Mouse (Mus musculus) heart, embryonic 11.5 days (tissue): Measurements from ENCODE around the gene Bmpr1b. TPM values are rescaled to one million over a fixed set of nuclear protein-coding genes. Genes with fewer than 3 reads are reported as not detected.
A peak's percentile ranks its signal among the peaks of the same experiment; 100 is the strongest.

Experiments
- ATAC-seq: fragments of 200-750 bp; cut with Nextera tagmentation; replicated peaks from 2 replicates; pipeline ENCODE4 v1.8.0; 2017; ENCODE audit warnings: moderate library complexity; ENCODE audit not compliant: insufficient number of reproducible peaks, low FRiP score, low TSS enrichment
- H3K27ac ChIP-seq: fragments of 300-500 bp; sonication (generic); 2 replicates; pipeline ENCODE4 v1.5.1; 2014; ENCODE audit warnings: mild to moderate bottlenecking, low read depth, low read length
- H3K27me3 ChIP-seq: fragments of 300-500 bp; sonication (generic); 2 replicates; pipeline ENCODE4 v1.6.1; 2014; ENCODE audit warnings: mild to moderate bottlenecking, low read length, mixed read lengths; ENCODE audit not compliant: control insufficient read depth, insufficient read depth
- H3K36me3 ChIP-seq: fragments of 300-500 bp; sonication (generic); 2 replicates; pipeline ENCODE4 v1.6.1; 2014; ENCODE audit warnings: mild to moderate bottlenecking, low read length, moderate library complexity, mixed read lengths; ENCODE audit not compliant: control insufficient read depth, insufficient read depth
- H3K4me1 ChIP-seq: fragments of 300-500 bp; sonication (generic); 2 replicates; pipeline ENCODE4 v1.6.1; 2014; ENCODE audit warnings: low read length; ENCODE audit not compliant: control insufficient read depth, insufficient read depth
- H3K4me2 ChIP-seq: fragments of 300-500 bp; sonication (generic); 2 replicates; pipeline ENCODE4 v1.6.1; 2014; ENCODE audit warnings: mild to moderate bottlenecking, moderate library complexity
- H3K4me3 ChIP-seq: fragments of 300-500 bp; sonication (generic); 2 replicates; pipeline ENCODE4 v1.5.1; 2014; ENCODE audit warnings: low read depth, low read length
- H3K9ac ChIP-seq: fragments of 300-500 bp; sonication (generic); 2 replicates; pipeline ENCODE4 v1.6.1; 2014; ENCODE audit warnings: mild to moderate bottlenecking, low read depth, low read length, moderate library complexity
- H3K9me3 ChIP-seq: fragments of 300-500 bp; sonication (generic); replicated peaks from 2 replicates; pipeline ENCODE4 v1.6.1; 2016; ENCODE audit warnings: low read length; ENCODE audit not compliant: control insufficient read depth
- WGBS: fragments of 180-500 bp; shearing (Covaris S2); extraction: QIAGEN DNeasy Blood & Tissue Kit; methylation state at CpG from one replicate; pipeline ENCODE4 v1.1.7; 2014; ENCODE audit not compliant: insufficient replicate concordance; 5-methylcytosine and 5-hydroxymethylcytosine counted together
- polyA plus RNA-seq: library from polyadenylated mRNA; unstranded; fragments of >200 nt; fragmentation: Nextera tagmentation; extraction: Ambion mirVana; gene quantifications from 2 replicates; pipeline ENCODE4 v1.2.1, GENCODE M21; 2014

The Bmpr1b gene
- polyA plus RNA-seq, 1 experiment from 2014 or later = 1.4 TPM

DNA sequence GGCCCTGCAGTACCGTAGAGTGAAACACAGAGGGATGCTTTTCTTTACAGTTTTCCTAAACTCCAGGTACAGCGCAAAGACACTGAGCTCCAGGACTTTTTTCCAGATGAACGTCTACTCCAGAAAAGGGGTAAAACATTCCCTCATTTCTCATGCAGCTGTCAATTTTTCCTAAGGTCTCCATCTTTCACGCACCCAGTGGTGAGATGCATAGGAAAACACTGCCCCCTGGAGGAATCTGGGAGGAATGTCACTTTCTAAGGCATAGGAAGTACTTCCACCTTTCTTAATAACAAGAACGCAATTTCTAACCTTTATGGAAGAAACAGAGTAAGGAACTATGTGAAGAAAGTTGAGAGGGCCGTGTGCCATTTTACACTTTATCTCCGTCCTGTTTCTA, 330.4 kb downstream of the Bmpr1b start:
- no peaks in the 10 kb centered on the region for H3K9me3 ChIP-seq
- no peaks in the 10 kb centered on the region for H3K36me3 ChIP-seq
- WGBS = 40% methylated on average over 7 of the region's 7 CpGs
- no peaks in the 10 kb centered on the region for H3K4me1 ChIP-seq
- H3K9ac ChIP-seq = no peak overlapping the region
- H3K4me2 ChIP-seq = no peak overlapping the region
- H3K27ac ChIP-seq = no peak overlapping the region
- no peak for ATAC-seq
- no peaks in the 10 kb centered on the region for H3K27me3 ChIP-seq
- no peak overlapping the region for H3K4me3 ChIP-seq

DNA sequence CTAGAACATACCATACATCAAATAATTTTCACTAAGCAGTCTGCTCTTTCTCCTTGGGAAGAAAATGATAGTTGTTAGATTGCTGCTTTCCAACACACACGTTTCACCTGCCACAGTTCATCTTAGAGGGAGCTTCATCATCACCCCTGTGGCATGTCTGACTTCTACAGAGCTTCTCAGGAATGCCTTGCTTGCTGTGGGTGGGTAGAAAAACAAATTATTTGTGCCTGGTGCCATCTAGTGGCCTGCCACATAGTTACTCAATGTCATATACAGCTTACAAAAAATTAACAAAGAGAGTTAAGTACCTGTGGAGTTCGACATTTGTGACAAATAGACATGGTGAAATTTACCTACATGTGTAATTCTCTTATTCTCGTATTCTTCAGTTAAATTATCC, 338.1 kb downstream of the Bmpr1b start:
- Histone ChIP-seq H3K27ac (no peak overlapping the region), H3K9me3 (no peaks in the 10 kb centered on the region), H3K4me2 (no peak overlapping the region), H3K4me3 (no peak overlapping the region), H3K27me3 (no peaks in the 10 kb centered on the region), H3K4me1 (no peaks in the 10 kb centered on the region), H3K9ac (no peak overlapping the region), H3K36me3 (no peaks in the 10 kb centered on the region)
- 16% methylated on average over 3 of the region's 3 CpGs for WGBS
- no peak for ATAC-seq

DNA sequence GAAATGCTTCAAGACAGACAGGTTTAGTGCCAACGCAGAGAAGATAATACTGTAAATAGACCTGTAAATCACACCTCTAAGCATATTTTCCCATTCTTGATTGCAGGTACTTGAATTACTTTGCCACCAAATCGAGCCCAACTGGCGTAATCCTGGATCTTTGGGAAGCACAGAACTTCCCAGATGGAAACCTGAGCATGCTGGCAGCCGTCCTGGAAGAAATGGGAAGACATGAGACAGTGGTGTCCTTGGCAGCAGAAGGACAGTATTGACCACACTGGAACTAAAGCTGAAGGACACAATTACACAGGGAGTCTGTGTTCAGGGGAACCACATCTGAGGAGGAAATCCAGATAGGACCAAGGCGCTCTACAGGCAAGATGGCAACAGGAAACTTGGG, 340.9 kb downstream of the Bmpr1b start:
- WGBS = 80% methylated on average over 5 of the region's 5 CpGs
- no peak overlapping the region for H3K4me3 ChIP-seq
- H3K4me2 ChIP-seq = no peak overlapping the region
- H3K9me3 ChIP-seq = no peaks in the 10 kb centered on the region
- no peaks in the 10 kb centered on the region for H3K27me3 ChIP-seq
- no peaks in the 10 kb centered on the region for H3K4me1 ChIP-seq
- H3K9ac ChIP-seq = no peak overlapping the region
- no peaks in the 10 kb centered on the region for H3K36me3 ChIP-seq
- H3K27ac ChIP-seq = no peak overlapping the region
- ATAC-seq = no peak

DNA sequence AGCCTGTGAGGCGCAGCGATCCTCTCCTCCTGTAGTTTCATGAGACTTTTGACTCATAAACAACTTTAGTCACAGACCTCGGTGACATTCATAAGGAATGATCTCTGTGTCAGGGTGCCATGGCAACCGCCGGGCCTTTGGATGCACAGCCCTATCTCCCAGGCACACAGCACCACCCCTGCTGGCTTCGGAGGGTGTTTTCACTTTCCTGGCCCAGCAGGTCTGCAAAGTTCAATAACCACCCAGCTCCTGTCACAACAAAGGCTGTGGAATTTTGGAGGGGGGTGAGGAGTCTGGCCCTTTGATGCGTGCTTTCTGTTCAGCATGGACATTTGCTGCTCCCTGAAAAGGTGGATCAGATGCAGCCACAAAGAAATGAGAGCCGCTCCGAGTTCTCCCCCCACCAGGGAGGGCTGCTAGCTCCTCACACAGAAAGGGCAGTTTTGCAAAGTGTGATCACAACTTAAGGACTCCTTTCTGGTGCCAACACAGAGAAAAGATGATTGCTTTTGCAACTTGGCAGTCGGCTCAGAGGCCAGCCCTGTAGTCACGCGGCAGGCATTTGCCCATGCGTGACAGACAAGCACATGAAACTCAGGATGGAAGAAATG, 349.8 kb downstream of the Bmpr1b start:
- peak overlapping the region; percentile 19; the same call in 1 of the 2 replicates for H3K4me2 ChIP-seq
- H3K9me3 ChIP-seq = no peaks in the 10 kb centered on the region
- H3K9ac ChIP-seq = no peak overlapping the region
- peaks cover 6% of the 10 kb centered on the region; the same call in 1 of the 2 replicates for H3K4me1 ChIP-seq
- ATAC-seq = no peak
- WGBS = 29% methylated on average over 13 of the region's 13 CpGs
- no peaks in the 10 kb centered on the region for H3K27me3 ChIP-seq
- no peak overlapping the region for H3K27ac ChIP-seq
- H3K4me3 ChIP-seq = no peak overlapping the region
- no peaks in the 10 kb centered on the region for H3K36me3 ChIP-seq

DNA sequence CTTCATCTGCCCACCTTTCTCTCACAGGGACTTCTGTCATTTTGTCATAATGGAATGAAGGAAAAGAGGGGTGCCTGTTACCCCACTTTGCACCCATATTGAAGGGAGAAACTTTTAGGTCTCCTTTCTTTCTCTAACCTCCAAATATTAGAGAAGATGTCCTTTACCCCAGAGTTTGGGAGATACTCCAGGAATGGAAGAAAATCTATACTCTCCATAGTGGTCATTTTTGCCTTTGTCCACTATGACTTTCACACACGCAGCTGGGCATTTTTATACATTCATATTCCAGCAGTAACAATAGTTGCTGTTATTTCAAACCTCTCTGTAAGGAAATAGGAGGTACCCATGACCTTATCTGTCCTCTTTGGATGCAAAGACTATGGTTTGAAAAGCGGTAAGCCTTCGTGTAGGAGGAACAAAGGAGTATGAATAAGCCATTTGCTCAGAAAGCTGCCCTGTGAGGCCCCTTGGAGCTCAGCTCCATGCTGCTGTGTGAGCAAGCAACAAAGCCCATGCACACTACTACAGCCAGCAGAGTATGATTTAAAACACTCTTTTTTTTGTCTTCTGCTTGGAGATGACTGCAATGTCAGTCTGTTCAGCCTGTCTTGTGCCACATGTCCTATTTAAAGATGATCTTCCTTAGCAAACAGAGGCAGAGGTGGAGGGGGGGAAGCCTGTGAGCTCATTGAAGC, 350.5 kb downstream of the Bmpr1b start:
- H3K9ac ChIP-seq = no peak overlapping the region
- H3K4me1 ChIP-seq = peaks cover 6% of the 10 kb centered on the region; the same call in 1 of the 2 replicates
- no peaks in the 10 kb centered on the region for H3K36me3 ChIP-seq
- no peak for ATAC-seq
- no peaks in the 10 kb centered on the region for H3K27me3 ChIP-seq
- peak overlapping the region; percentile 19; the same call in 1 of the 2 replicates for H3K4me2 ChIP-seq
- H3K27ac ChIP-seq = no peak overlapping the region
- H3K9me3 ChIP-seq = no peaks in the 10 kb centered on the region
- no peak overlapping the region for H3K4me3 ChIP-seq
- WGBS = 49% methylated on average over 3 of the region's 3 CpGs

DNA sequence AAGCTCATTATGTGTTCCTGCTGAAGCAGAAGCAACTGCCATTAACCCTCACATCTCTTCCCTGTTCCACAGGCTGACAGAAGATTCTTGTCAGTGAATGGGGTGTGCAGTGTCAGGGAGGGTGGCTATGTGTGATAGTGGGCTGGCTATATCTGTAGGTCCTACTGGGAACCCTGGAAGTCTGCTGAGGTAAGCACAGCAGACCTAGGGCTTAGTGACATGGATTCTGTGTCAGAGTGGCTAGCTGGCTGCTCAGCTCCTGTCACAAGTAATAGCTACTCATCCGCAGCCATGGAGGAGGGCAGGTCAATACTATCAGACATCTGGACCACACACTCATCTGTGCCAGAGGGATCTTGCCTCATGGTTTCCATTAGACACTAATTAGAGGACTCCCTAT, 354.4 kb downstream of the Bmpr1b start:
- ATAC-seq = no peak
- WGBS = 67% methylated on average over 1 of the region's 1 CpGs
- H3K4me1 ChIP-seq = peaks cover 6% of the 10 kb centered on the region; the same call in 1 of the 2 replicates

DNA sequence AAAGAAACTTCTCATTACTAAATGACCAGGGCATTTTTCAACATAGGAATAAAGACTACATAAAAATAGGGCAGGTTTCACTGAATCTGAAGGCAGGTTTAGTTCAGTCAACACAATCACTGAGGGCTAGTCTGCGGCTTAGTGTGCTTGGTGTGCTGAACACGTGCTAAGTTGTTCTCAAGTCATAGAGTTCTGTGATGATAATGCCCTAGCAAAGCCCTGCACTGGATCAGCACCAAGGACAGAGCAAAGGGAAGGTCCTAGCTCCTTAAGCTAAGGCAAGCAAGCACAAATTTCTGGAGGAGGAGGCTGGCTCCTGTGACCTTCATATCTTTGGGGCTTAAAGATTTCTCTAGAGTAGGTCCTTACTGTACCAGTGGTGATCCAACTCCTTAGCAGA, 357.9 kb downstream of the Bmpr1b start:
- Histone ChIP-seq H3K4me2 (no peak overlapping the region), H3K9ac (no peak overlapping the region), H3K9me3 (no peaks in the 10 kb centered on the region), H3K27me3 (no peaks in the 10 kb centered on the region), H3K27ac (no peak overlapping the region), H3K4me1 (no peaks in the 10 kb centered on the region), H3K4me3 (no peak overlapping the region), H3K36me3 (no peaks in the 10 kb centered on the region; the same call in 1 of the 2 replicates)
- WGBS = 22% methylated on average over 2 of the region's 2 CpGs
- no peak; the same call in 1 of the 2 replicates for ATAC-seq

More for the DNA sequence above, 354.4 kb downstream of the Bmpr1b start:
- H3K27ac ChIP-seq = no peak overlapping the region
- H3K4me3 ChIP-seq = no peak overlapping the region
- no peaks in the 10 kb centered on the region for H3K9me3 ChIP-seq
- H3K9ac ChIP-seq = no peak overlapping the region
- no peaks in the 10 kb centered on the region for H3K27me3 ChIP-seq
- no peaks in the 10 kb centered on the region for H3K36me3 ChIP-seq
- no peak overlapping the region for H3K4me2 ChIP-seq

DNA sequence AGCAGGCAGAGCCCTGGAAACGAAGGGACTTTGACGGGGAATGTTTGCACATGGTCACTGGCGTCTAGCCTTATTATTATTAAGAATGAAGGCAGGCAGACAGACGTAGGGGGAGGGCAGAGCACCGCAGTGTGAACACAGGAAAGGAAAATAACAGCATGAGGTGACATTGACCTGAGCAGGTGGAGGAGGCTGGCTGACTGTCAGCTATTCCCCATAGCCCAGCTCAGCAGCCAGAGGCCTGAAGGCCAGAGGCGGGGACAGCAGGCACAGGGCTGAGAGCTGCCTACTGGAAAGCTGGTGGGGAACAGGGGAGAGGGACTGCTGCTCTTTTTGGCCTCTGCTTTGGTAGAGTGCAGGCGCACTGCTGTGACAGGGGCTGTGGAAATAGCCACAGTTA, 358.3 kb downstream of the Bmpr1b start:
- Histone ChIP-seq H3K9ac (no peak overlapping the region), H3K4me3 (no peak overlapping the region), H3K9me3 (no peaks in the 10 kb centered on the region), H3K36me3 (no peaks in the 10 kb centered on the region; the same call in 1 of the 2 replicates), H3K4me2 (no peak overlapping the region), H3K27me3 (no peaks in the 10 kb centered on the region), H3K4me1 (no peaks in the 10 kb centered on the region), H3K27ac (no peak overlapping the region)
- ATAC-seq = no peak
- 57% methylated on average over 7 of the region's 7 CpGs for WGBS

DNA sequence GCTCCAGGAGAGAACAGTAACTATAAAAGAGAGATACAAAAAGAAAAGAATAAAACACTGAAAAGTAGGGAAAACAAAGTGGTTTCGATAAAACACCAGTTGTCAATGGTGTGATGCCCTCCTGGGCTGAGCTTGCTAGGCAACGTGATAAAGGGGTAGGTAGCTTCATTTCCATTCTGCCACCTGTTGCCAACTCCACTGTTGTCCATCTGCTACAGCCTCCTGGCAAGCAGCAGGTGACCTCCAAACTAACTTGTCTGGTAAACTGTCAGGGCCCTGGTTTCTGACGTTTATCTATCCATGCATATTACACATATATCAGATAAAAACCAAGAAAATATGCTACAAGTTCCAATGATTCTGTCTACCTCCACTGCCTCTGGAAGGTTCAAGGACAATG, 359.6 kb downstream of the Bmpr1b start:
- no peak for ATAC-seq
- Histone ChIP-seq H3K9me3 (no peaks in the 10 kb centered on the region), H3K4me3 (no peak overlapping the region), H3K27me3 (no peaks in the 10 kb centered on the region), H3K4me1 (no peaks in the 10 kb centered on the region), H3K27ac (no peak overlapping the region), H3K36me3 (no peaks in the 10 kb centered on the region; the same call in 1 of the 2 replicates), H3K9ac (no peak overlapping the region), H3K4me2 (no peak overlapping the region)
- 71% methylated on average over 3 of the region's 3 CpGs for WGBS
